Mouse (Mus musculus) lung, adult 2 months (tissue): ENCODE results near the gene Gnpnat1. TPM values are rescaled to one million over a fixed set of nuclear protein-coding genes. Genes with fewer than 3 reads are reported as not detected.
"Not testable (repeated sequence)": the region's sequence is repeated elsewhere in the genome, so short reads cannot be mapped to it uniquely, and the experiment has no call there.

ENCODE experiments used
- DNase-seq: peaks from one replicate; pipeline ENCODE4 v3.0.0; 2022
- H3K4me1 ChIP-seq: fragments of 200-500 bp; 2 replicates; pipeline ENCODE4 v1.6.1; 2011; ENCODE audit warnings: low read length; ENCODE audit not compliant: control insufficient read depth, insufficient read depth
- H3K4me3 ChIP-seq: fragments of 200-500 bp; replicated peaks from 2 replicates; pipeline ENCODE3; 2011; ENCODE audit warnings: low read depth, mild to moderate bottlenecking, control low read depth, low read length; ENCODE audit errors: extremely low read depth
- CTCF ChIP-seq: fragments of 200-500 bp; IDR thresholded peaks from 2 replicates; pipeline ENCODE4 v1.5.1; 2011; ENCODE audit warnings: mild to moderate bottlenecking, low read length, control low read depth; ENCODE audit not compliant: insufficient read depth
- POLR2A ChIP-seq: fragments of 200-500 bp; IDR thresholded peaks from 2 replicates; pipeline ENCODE4 v1.6.1; 2011; ENCODE audit warnings: low read depth, mild to moderate bottlenecking, control low read depth, low read length, borderline replicate concordance; ENCODE audit errors: extremely low read depth
- WGBS: fragments of 180-500 bp; shearing (Covaris S2); methylation state at CpG from one replicate; pipeline ENCODE4 v1.1.7; 2018; 5-methylcytosine and 5-hydroxymethylcytosine counted together
- polyA plus RNA-seq: library from polyadenylated mRNA; depleted of rRNA; stranded (reverse); fragments of >200 nt; gene quantifications from 2 replicates; pipeline ENCODE4 v1.2.3, GENCODE M21; 2012; rRNA removed

Gene Gnpnat1
- 3.2 and 3.7 TPM in 2 replicates for polyA plus RNA-seq

GRCm38 (mm10) chr14:45404813-45405212 lies at the start of gene Gnpnat1:
Gnpnat1 (minus strand) TSS chr14:45404913.
- H3K4me3 ChIP-seq, DNase-seq, H3K4me1 ChIP-seq: not testable (repeated sequence)
- 75% methylated on average over 2 of the region's 3 CpGs for WGBS

DNA sequence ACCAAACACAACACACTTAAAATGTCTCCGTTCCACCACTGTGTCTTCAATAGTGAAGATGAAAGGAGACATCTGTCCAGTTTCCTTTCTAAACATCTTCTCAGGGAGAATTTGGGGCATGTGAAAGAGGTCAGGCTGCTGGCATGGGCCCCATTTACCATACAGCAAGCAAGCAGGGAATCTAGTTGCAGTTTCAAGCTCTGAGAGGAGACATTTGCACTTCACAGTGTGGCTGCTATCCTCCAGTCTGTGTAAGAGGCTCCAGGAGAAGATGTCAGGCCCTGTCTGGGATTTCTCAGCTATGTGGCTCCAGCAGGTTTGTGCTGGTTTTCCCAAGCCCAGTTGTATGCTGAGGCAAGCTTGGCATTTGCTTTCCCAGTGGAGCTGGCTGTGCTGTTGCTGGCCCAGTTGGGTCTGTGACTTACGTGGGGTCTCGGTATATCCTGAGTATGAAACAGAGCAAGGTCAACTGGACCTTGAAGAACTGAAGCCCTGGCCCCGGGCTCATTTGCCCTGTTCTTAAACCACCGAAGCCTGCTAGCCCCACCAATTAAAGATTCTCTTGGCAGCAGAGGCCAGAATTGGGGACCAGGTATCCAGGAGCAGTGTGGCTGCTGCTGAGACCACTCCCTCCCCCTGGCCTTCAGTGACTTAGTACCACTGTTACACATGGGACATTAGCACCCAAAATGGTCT lies 49.0 kb upstream of the Gnpnat1 start:
- Histone ChIP-seq H3K4me3 (no peak overlapping the region), H3K4me1 (peaks cover 18% of the 10 kb centered on the region)
- no peak for DNase-seq
- TF ChIP-seq POLR2A = no peak
- 72% methylated on average over 5 of the region's 5 CpGs for WGBS

- no peak for TF ChIP-seq POLR2A
- no peak for TF ChIP-seq CTCF
- Histone ChIP-seq H3K4me1 (peaks cover 18% of the 10 kb centered on the region), H3K4me3 (no peak overlapping the region)
- 16% methylated on average over 11 of the region's 11 CpGs for WGBS
- DNase-seq = no peak
Observed at GRCm38 (mm10) chr14:45452861-45453512, 48.3 kb upstream of the Gnpnat1 start.

DNA sequence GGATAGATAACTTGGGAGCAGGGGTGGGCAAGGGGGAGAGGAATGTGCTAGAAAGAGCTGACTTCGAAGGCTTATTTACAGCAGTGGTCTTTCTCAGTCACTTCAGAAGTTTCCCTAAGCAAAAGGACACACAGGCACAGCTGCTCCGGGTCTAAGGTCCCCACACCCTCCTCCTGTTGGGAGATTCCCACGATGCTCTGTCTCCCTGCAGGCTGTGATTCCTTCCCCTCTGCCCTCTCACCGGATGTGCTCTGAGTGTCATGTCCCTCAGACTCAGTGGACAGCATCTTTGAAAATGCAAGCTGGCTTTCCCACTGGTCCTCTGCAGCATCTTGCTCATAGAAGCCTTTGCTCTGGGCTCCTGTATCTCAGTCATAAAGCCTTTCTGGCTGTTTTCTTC lies 47.4 kb upstream of the Gnpnat1 start:
- DNase-seq = no peak
- H3K4me1 ChIP-seq = peaks cover 16% of the 10 kb centered on the region
- 46% methylated on average over 4 of the region's 4 CpGs for WGBS

DNA sequence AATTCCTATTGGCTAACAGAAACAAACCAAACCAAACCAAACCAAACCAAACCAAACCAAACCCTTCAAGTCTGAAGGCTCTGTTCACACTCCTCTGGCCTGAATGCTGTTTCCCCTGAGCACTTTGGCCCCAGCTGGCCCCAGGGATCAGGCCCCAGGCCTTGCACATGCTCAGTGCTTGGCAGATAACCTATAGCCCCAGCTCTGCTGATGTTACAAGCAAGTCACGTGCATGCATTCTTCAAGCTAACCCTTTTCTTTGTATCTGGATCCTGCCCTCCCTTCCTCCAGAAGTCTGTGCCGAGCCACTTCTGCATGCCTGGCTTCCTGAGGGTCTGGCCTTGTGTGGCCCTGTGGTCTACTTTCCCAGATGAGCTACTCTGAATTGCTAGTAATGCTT lies 46.4 kb upstream of the Gnpnat1 start:
- TF ChIP-seq POLR2A (no peak), CTCF (no peak)
- DNase-seq = no peak
- 51% methylated on average over 2 of the region's 2 CpGs for WGBS

More for the DNA sequence above, 47.4 kb upstream of the Gnpnat1 start:
- no peak overlapping the region for H3K4me3 ChIP-seq
- TF ChIP-seq POLR2A = no peak
- TF ChIP-seq CTCF = no peak

DNA sequence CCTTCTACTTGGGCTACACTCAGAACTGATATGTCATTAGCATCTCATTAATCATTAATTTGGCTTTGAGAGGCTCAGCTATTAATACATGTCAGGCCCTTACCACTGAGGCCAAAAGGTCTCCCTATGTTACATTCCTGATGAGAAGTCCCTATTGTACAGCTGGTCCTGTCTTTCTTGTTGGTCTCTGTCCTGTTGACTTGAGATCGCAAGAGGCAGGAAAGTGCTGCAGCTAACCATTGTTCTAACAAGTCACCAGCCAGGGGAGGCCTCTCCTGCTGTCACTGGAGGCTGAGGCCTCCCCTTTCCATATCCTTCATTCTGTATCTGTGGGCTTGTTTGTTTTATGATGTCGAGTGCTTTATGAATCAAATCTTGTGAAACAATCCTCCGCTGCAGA lies 42.1 kb upstream of the Gnpnat1 start:
- TF ChIP-seq POLR2A = no peak
- no peak for TF ChIP-seq CTCF
- Histone ChIP-seq H3K4me1 (peaks cover 14% of the 10 kb centered on the region), H3K4me3 (no peak overlapping the region)
- no peak for DNase-seq
- 40% methylated on average over 3 of the region's 3 CpGs for whole genome bisulfite sequencing

More for the DNA sequence above, 46.4 kb upstream of the Gnpnat1 start:
- Histone ChIP-seq H3K4me3 (no peak overlapping the region), H3K4me1 (peaks cover 14% of the 10 kb centered on the region)

GRCm38 (mm10) chr14:45445445-45445844 lies 40.7 kb upstream of the Gnpnat1 start:
- Histone ChIP-seq H3K4me1 (peaks cover 14% of the 10 kb centered on the region), H3K4me3 (no peak overlapping the region)
- DNase-seq = no peak
- TF ChIP-seq POLR2A (no peak), CTCF (no peak)
- 42% methylated on average over 12 of the region's 12 CpGs for WGBS

GRCm38 (mm10) chr14:45444870-45445269 lies 40.2 kb upstream of the Gnpnat1 start:
- WGBS = 69% methylated on average over 7 of the region's 7 CpGs
- TF ChIP-seq POLR2A (no peak), CTCF (no peak)
- H3K4me3 ChIP-seq = no peak overlapping the region
- H3K4me1 ChIP-seq = peaks cover 14% of the 10 kb centered on the region
- no peak for DNase-seq

DNA sequence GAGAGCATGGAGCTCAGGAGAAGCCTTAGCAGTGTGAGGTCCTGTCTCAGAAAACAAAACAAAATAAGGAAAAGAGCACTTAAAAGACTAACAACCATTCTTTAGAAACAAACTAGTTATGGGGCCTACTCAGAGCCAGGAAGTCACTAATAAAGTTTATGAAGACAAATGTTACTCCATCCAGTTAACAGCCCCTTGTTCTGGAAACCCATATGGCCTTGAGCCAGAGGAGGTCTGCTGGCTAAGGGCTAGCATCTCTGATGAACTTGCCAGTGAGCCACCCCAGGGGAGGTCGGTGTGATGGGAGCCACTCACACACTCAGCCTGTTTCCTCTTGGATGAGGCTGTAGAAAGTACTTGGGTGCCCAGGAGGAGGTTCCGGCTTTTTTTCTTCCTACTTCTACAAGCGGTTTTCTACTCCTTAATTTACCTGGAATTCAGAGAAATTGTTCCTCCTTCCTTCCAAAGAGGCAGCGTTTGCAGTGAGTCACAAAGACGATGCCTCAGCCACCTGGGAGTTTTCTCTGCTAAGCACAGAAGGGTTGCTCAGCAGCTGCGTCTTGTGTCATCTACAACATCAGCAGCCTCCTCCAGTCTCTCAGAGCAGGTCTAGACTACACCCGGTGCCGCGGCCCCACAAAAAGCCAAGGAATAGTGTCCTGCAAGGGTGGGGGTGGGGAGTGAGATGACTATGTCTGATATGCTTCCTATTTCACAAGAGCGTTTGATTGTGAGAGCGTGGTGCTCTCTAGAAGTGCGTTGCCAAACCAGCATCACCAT lies 38.3 kb upstream of the Gnpnat1 start:
- no peak for DNase-seq
- TF ChIP-seq POLR2A = no peak
- TF ChIP-seq CTCF = no peak
- 30% methylated on average over 12 of the region's 12 CpGs for WGBS
- Histone ChIP-seq H3K4me1 (peaks cover 14% of the 10 kb centered on the region), H3K4me3 (no peak overlapping the region)

DNA sequence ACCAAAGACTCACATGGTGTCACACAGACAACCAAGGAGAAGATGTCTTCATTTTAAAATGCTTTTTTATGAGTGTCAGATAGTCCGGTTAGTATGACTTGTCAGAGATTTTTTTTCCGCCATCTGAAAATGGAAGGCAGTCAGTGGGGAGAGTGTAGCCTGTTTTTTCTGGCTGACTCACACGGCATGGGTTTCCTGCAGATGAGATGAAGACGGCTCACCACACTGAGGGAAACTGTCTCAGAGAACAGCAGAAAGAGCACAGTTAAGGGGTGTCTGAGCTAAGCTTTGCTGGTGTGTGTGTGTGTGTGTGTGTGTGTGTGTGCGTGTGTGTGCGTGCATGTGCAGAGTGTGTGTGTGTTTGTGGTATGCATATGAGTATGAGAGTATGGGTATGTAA lies 36.6 kb upstream of the Gnpnat1 start:
- no peak for TF ChIP-seq POLR2A
- no peak for TF ChIP-seq CTCF
- Histone ChIP-seq H3K4me3 (no peak overlapping the region), H3K4me1 (peaks cover 14% of the 10 kb centered on the region)
- no peak for DNase-seq
- 80% methylated on average over 6 of the region's 6 CpGs for WGBS
